11 mouse cellular contexts compared by ENCODE assay signal in genomic region chr17:45994281-45994817, GRCm38 (mm10). TPM values are rescaled to one million over a fixed set of nuclear protein-coding genes. Genes with fewer than 3 reads are reported as not detected.
A peak's percentile ranks its signal among the peaks of the same experiment; 100 is the strongest.
DNase-seq lines count a peak whose midpoint lies in the region; ATAC-seq and TF ChIP-seq lines count a peak whose summit lies in the region.
"Had no signal": no experiment of that assay in that cellular context is flagged by ENCODE, and none has a peak within 500 bp of the region (broad histone marks: within the 10 kb centered on the region; RNA-seq: fewer than 3 reads in every experiment).

No protein-coding gene starts in this region.

- peak; percentile 70 for DNase-seq in hindbrain, postnatal 0 days (ENCODE audit: low spot score)
- no peak for DNase-seq in hindbrain, embryonic 10.5 days (ENCODE audit: low spot score)
- peak; percentile 27 for DNase-seq in adrenal gland, postnatal 25 days
- DNase-seq in kidney, adult 2 months: peak; percentile 94
- no peak for DNase-seq in liver, embryonic 14.5 days (ENCODE audit: low read depth in 3 of 3, low spot score in 3 of 3)
- no peak for DNase-seq in layer of hippocampus, postnatal 36 days
- DNase-seq in right cerebral cortex, adult 18-20 months: no peak
- DNase-seq in cerebellum, adult 11-12 months: no peak

- no peak overlapping the region for H3K27ac ChIP-seq in hindbrain, postnatal 0 days
- H3K27ac ChIP-seq in hindbrain, embryonic 10.5 days: no peak overlapping the region
- peak overlapping the region; percentile 52; the same call in 1 of the 2 replicates for H3K27ac ChIP-seq in kidney, adult 2 months (ENCODE audit: insufficient read depth, low read depth, low read length)
- no peak overlapping the region for H3K27ac ChIP-seq in liver, embryonic 14.5 days
- H3K27ac ChIP-seq: embryonic facial prominence, embryonic 12.5 days; heart, embryonic 13.5 days; limb, embryonic 12.5 days had no signal

- no peaks in the 10 kb centered on the region for H3K27me3 ChIP-seq in hindbrain, postnatal 0 days (ENCODE audit: insufficient read depth, low read length)
- H3K27me3 ChIP-seq in hindbrain, embryonic 10.5 days (ENCODE audit: insufficient read depth, poor library complexity, severe bottlenecking): no peaks in the 10 kb centered on the region
- H3K27me3 ChIP-seq in kidney, adult 2 months (replicated peaks; ENCODE audit: control insufficient read depth, insufficient read depth, low read length): no peaks in the 10 kb centered on the region
- H3K27me3 ChIP-seq in liver, embryonic 14.5 days (ENCODE audit: control insufficient read depth, insufficient read depth, low read length): no peaks in the 10 kb centered on the region
- H3K27me3 ChIP-seq: embryonic facial prominence, embryonic 12.5 days; heart, embryonic 13.5 days; limb, embryonic 12.5 days had no signal

- H3K4me1 ChIP-seq in hindbrain, postnatal 0 days (ENCODE audit: insufficient read depth, low read length): no peaks in the 10 kb centered on the region
- H3K4me1 ChIP-seq in hindbrain, embryonic 10.5 days (replicated peaks): peaks cover 16% of the 10 kb centered on the region
- peaks cover 18% of the 10 kb centered on the region for H3K4me1 ChIP-seq in kidney, adult 2 months (ENCODE audit: control insufficient read depth, insufficient read depth, low read length)
- H3K4me1 ChIP-seq in liver, embryonic 14.5 days (replicated peaks; ENCODE audit: control insufficient read depth in 2 of 2, insufficient read depth in 2 of 2, low read length in 1 of 2): peaks cover 0 to 8% of the 10 kb centered on the region in 2 experiments; a peak in 1 of 4 replicates

- no peak for TF ChIP-seq CTCF in hindbrain, postnatal 0 days (IDR thresholded peaks at IDR 0.05; ENCODE audit: low read depth)
- no peak for TF ChIP-seq CTCF in kidney, adult 2 months (conservative IDR thresholded peaks at IDR 0.05; ENCODE audit: insufficient read depth, insufficient read length, low read depth, low read length)
- TF ChIP-seq CTCF in liver, embryonic 14.5 days (IDR thresholded peaks at IDR 0.05; ENCODE audit: low read depth): no peak

- WGBS in hindbrain, postnatal 0 days: 41% methylated on average over 11 of the region's 11 CpGs
- WGBS in hindbrain, embryonic 10.5 days: 89% methylated on average over 11 of the region's 11 CpGs
- WGBS in kidney, adult 2 months: 37% methylated on average over 11 of the region's 11 CpGs
- 57% methylated on average over 11 of the region's 11 CpGs for WGBS in liver, embryonic 14.5 days (ENCODE audit: insufficient replicate concordance)

- H3K36me3 ChIP-seq in hindbrain, postnatal 0 days (ENCODE audit: insufficient read depth, low read length): no peaks in the 10 kb centered on the region
- no peaks in the 10 kb centered on the region for H3K36me3 ChIP-seq in hindbrain, embryonic 10.5 days
- H3K36me3 ChIP-seq in kidney, adult 2 months (ENCODE audit: control insufficient read depth, insufficient read depth, low read length): no peaks in the 10 kb centered on the region
- no peaks in the 10 kb centered on the region for H3K36me3 ChIP-seq in liver, embryonic 14.5 days (replicated peaks; ENCODE audit: control insufficient read depth, insufficient read depth, low read depth)
- H3K36me3 ChIP-seq: embryonic facial prominence, embryonic 12.5 days; heart, embryonic 13.5 days; limb, embryonic 12.5 days had no signal

- no peak; the same call in 1 of the 2 replicates for ATAC-seq in hindbrain, postnatal 0 days
- peak; percentile 72 for ATAC-seq in liver, embryonic 14.5 days (ENCODE audit: insufficient read depth)

- no peak overlapping the region for H3K9ac ChIP-seq in hindbrain, postnatal 0 days (replicated peaks; ENCODE audit: low read length)
- no peak overlapping the region for H3K9ac ChIP-seq in liver, embryonic 14.5 days (replicated peaks)
- H3K9ac ChIP-seq: embryonic facial prominence, embryonic 12.5 days; heart, embryonic 13.5 days; limb, embryonic 12.5 days had no signal

- H3K4me3 ChIP-seq in hindbrain, postnatal 0 days (ENCODE audit: low read length): no peak overlapping the region
- no peak overlapping the region for H3K4me3 ChIP-seq in hindbrain, embryonic 10.5 days
- peak overlapping the region; percentile 17; the same call in 1 of the 2 replicates for H3K4me3 ChIP-seq in kidney, adult 2 months (ENCODE audit: insufficient read depth, low read depth, low read length)
- H3K4me3 ChIP-seq in liver, embryonic 14.5 days (ENCODE audit: insufficient read depth in 1 of 2, low read depth in 2 of 2, low read length in 2 of 2): no peak overlapping the region
- H3K4me3 ChIP-seq: embryonic facial prominence, embryonic 12.5 days; heart, embryonic 13.5 days; limb, embryonic 12.5 days had no signal

- no peak for TF ChIP-seq EP300 in liver, embryonic 14.5 days (IDR thresholded peaks at IDR 0.05; ENCODE audit: low read depth)

- no peak for TF ChIP-seq POLR2A in kidney, adult 2 months (IDR thresholded peaks at IDR 0.05; ENCODE audit: low read depth, low read length)

- no peaks in the 10 kb centered on the region for H3K9me3 ChIP-seq in hindbrain, postnatal 0 days (ENCODE audit: low read length)
- no peaks in the 10 kb centered on the region for H3K9me3 ChIP-seq in hindbrain, embryonic 10.5 days
- no peaks in the 10 kb centered on the region for H3K9me3 ChIP-seq in liver, embryonic 14.5 days (ENCODE audit: control insufficient read depth, low read length)
- H3K9me3 ChIP-seq: embryonic facial prominence, embryonic 12.5 days; heart, embryonic 13.5 days had no signal

- no peak overlapping the region for H3K4me2 ChIP-seq in hindbrain, postnatal 0 days (ENCODE audit: low read depth, low read length)
- no peak overlapping the region; the same call in 1 of the 2 replicates for H3K4me2 ChIP-seq in liver, embryonic 14.5 days (ENCODE audit: low read depth)
- H3K4me2 ChIP-seq: embryonic facial prominence, embryonic 12.5 days; heart, embryonic 13.5 days; limb, embryonic 12.5 days had no signal

RNA-seq across cellular contexts. Expression of gene Vegfa, which starts 37.8 kb away (rescaled TPM):
- total RNA-seq in hindbrain, postnatal 0 days (2014; rRNA removed): 89.5 and 89.6 TPM in 2 replicates
- polyA plus RNA-seq in hindbrain, postnatal 0 days (2015; fragmentation: Nextera tagmentation; extraction: Ambion mirVana): 4.1 and 4.8 TPM in 2 replicates
- polyA plus RNA-seq in hindbrain, embryonic 10.5 days (2016; fragmentation: Nextera tagmentation; extraction: Ambion mirVana): 2.0 TPM in 2 replicates
- total RNA-seq in adrenal gland, postnatal 25 days (2021): 429 and 459 TPM in 2 replicates
- polyA plus RNA-seq in kidney, adult 2 months (2012; rRNA removed): 336 and 398 TPM in 2 replicates
- 27.9 and 33.9 TPM in 2 replicates for polyA plus RNA-seq in liver, embryonic 14.5 days (2012; rRNA removed)
- 1.2 and 1.7 TPM in 2 replicates for polyA plus RNA-seq in liver, embryonic 14.5 days (2014; fragmentation: Nextera tagmentation; extraction: Ambion mirVana)
- 10 to 100 TPM; 68.1 to 99.0 TPM for total RNA-seq in layer of hippocampus, postnatal 36 days (2021)

Comparison
In these comparisons a context has a peak if more than half of its experiments do, and no peak if none do; other contexts are left out.
1. DNase-seq: peak in hindbrain, postnatal 0 days (single experiment), adrenal gland, postnatal 25 days (single experiment) and kidney, adult 2 months (single experiment); none in hindbrain, embryonic 10.5 days (single experiment), liver, embryonic 14.5 days (0 of 3), layer of hippocampus, postnatal 36 days (0 of 2), right cerebral cortex, adult 18-20 months (single experiment) and cerebellum, adult 11-12 months (single experiment).